Mouse (Mus musculus) lung, embryonic 15.5 days (tissue): Measurements from ENCODE around the gene Alg5. TPM values are rescaled to one million over a fixed set of nuclear protein-coding genes. Genes with fewer than 3 reads are reported as not detected.

ENCODE experiments used
- polyA plus RNA-seq: library from polyadenylated mRNA; unstranded; fragments of >200 nt; fragmentation: Nextera tagmentation; extraction: Ambion mirVana; gene quantifications from 2 replicates; pipeline ENCODE4 v1.2.1, GENCODE M21; 2015

Gene Alg5
- polyA plus RNA-seq, 1 experiment from 2014 or later = 53.3 TPM

Other genes starting within 250 kb of the Alg5 start
- gene Supt20, start 42.7 kb upstream of the Alg5 start, polyA plus RNA-seq = 87.1 and 89.7 TPM in 2 replicates
- 0.65 and 0.70 TPM in 2 replicates for gene Gm21958, start 21.2 kb upstream of the Alg5 start, polyA plus RNA-seq
- gene Exosc8, start 146 bp upstream of the Alg5 start, polyA plus RNA-seq = 138 and 140 TPM in 2 replicates
- 1.6 and 2.0 TPM in 2 replicates for gene Smad9, start 20.0 kb downstream of the Alg5 start, polyA plus RNA-seq
- 31.3 and 32.8 TPM in 2 replicates for gene Rfxap, start 72.3 kb downstream of the Alg5 start, polyA plus RNA-seq
- gene Sertm1, start 180.3 kb downstream of the Alg5 start, polyA plus RNA-seq = not detected in 2 replicates